Mouse (Mus musculus) T-helper 17 cell (primary cell): ENCODE measurements at regions not wholly inside any gene's neighbourhood (a gene's known extent, or its start where the extent isn't known, plus 50 kb on each side); places are given as distances from the start of the nearest gene placed in this dataset.

Experiments used
- in situ Hi-C, 2 experiments: fragments of 300-600 bp; cut with MboI, MseI; formaldehyde crosslinking; loops; 1 replicate in 1 of 2; 2 replicates in 1 of 2; pipeline ENCODE4 v1.15.1; 2025; ENCODE audit warnings: high pct_unique_total_duplicates in 2 of 2

GRCm38 (mm10) chr1:62872771-62873170, 169.7 kb downstream of the Nrp2 start:
- in situ Hi-C loops, result no loop called here

- in situ Hi-C loops, result loop anchor here in 1 of 2 experiments (5.0 kb wide), 1 partner anchor 98 kb away; no protein-coding TSS in a partner anchor
Observed at GRCm38 (mm10) chr1:62875631-62876030, 172.5 kb downstream of the Nrp2 start.

- in situ Hi-C loops, result loop anchor here in 1 of 2 experiments (5.0 kb wide), 1 partner anchor 99 kb away; no protein-coding TSS in a partner anchor
Observed at GRCm38 (mm10) chr1:62876685-62877084, 173.6 kb downstream of the Nrp2 start.

- in situ Hi-C loops, result no loop called here
Observed at GRCm38 (mm10) chr1:62880882-62881291, 177.8 kb downstream of the Nrp2 start.

DNA sequence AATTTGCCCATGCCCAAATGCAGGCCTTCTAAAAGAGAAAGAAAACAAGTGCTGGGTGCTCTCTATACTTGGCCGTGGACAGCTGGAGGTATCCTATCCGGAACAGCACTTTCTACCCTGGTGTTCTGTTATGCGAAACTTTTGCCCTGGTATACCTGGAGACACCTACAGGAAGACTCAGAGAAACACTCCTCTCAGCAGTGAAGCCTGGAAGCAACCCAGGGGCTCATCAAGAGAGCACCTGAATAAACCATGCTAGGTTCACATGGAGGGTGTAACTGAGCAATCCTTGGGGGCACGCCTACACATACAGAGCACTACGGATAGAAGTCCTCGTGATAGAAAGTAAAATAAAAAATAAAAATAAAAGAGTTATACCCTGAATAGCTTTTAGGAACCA, 178.4 kb downstream of the Nrp2 start:
- in situ Hi-C loops, result no loop called here

DNA sequence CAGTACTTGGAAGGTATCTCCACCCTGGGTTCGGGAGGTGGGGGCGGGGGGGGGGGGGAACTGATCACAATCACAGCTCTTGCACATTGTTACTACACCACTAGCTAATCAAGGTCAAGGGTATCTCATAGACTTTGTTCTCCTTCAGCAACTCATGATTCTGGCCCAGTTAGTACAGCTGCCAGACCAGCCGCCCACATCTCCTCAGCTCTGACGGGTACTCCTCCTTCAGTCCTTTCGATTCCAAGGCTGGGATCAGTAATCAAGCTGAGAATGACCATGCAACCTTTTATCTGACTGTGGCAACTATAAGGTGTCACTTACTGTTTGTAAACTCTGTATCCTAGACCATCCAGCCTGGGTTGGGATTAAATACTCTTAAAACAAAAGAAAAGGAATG, 178.9 kb downstream of the Nrp2 start:
- in situ Hi-C loops, result no loop called here

- in situ Hi-C loops, result no loop called here
Observed at GRCm38 (mm10) chr1:62884876-62885480, 181.9 kb downstream of the Nrp2 start.

- in situ Hi-C loops, result no loop called here
Observed at GRCm38 (mm10) chr1:62887585-62888483, 184.7 kb downstream of the Nrp2 start.

DNA sequence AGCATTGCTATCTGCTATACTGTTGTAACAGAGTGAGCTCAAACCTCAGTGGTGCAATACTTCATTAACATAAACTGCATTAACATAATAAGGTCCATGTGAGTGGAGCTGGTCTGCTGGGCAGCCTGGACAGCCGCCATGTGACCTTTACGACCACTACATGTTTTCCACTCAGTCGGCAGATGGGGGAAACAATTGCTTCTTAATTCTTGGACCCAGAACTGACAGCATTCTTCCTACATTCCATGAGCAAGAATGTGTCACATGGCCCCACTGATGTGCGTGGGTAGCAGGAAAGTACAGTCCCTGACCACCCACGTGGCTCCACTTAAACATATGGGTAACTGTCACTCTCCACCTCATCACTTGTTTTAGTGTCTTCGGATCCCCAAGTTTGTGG, 198.3 kb downstream of the Nrp2 start:
- in situ Hi-C loops, result no loop called here

DNA sequence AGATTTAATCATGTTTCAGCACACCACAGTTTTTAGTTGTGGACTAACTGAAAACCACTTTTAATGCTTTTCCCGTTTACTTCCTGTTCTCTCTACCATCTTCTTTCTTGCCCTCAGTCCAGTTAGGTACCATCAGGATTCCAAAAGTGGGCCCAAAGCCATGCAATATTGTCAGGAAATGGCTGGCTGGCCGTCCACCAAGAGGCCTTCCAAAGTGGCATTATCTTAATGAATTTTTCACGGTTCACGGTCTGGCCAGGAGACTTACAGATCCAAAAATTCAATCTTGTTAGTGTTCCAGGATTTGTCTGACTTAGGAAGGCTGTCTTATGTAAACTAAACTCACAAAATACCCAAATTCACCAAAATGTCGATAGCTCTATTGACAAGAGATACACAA, 198.8 kb downstream of the Nrp2 start:
- in situ Hi-C loops, result no loop called here

DNA sequence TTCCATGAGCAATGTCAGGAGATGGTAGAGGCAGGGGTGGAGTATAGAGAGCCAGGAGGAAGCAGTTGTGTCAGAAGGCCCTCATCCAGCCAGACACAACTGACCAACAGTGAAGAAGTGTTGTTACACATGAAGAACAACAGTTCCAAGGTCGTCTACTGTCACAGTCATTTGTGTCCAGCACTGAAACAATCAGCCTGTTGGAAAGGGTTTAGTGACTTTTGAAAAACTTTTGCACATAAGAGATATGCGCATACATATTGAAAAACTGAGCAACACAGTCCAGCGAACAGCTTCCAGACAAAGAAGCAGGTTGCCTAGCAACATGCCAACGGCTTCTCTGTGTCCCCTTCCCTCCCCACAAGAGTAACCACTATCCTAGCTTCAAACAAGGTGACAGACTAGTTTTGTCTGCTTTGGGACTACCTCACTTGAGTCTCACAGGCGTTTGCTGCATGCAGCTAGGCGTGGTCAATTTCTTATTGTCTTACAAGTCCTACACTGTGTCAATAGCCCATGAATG, 199.9 kb downstream of the Nrp2 start:
- in situ Hi-C loops, result no loop called here

- in situ Hi-C loops, result no loop called here
Observed at GRCm38 (mm10) chr1:62905739-62906138, 202.7 kb downstream of the Nrp2 start.

- in situ Hi-C loops, result no loop called here
Observed at GRCm38 (mm10) chr1:62907243-62907642, 204.2 kb downstream of the Nrp2 start.
